Mouse (Mus musculus): ENCODE results near the gene Bcl11a.

GRCm38 (mm10) chr11:24044025-24044424 is 33.8 kb upstream of the Bcl11a start:
- TF ChIP-seq POLR2A (IDR thresholded peaks at IDR 0.05; ENCODE audit: low read depth, low read length), result no peak
- no peak for TF ChIP-seq CTCF (conservative IDR thresholded peaks at IDR 0.05; ENCODE audit: insufficient read depth, insufficient read length, low read depth, low read length)

All from kidney, adult 2 months (tissue).